Comparison of ENCODE assay signal across 22 mouse cellular contexts in the genomic region with DNA sequence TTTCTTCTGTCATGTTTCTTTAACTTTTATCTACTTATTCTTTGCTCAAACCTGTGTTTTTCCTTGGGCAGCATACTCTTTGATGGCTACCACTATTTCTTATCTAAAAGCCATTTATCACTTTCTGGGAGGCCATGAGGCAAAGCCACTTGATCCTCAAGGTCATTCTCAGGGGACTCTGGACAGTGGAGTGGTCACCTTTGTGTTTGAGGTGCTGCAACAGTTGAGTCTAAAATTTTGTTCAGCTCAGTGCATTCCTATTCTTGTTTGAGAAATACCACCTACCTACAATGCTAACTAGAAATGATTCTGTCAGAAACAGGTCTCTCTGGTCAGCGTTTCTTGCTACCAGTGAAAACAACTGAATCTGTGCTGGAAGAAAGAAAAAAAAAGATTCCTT.
DNase-seq lines count a peak whose midpoint lies in the region; ATAC-seq lines count a peak whose summit lies in the region.
"Had no signal": no experiment of that assay in that cellular context is flagged by ENCODE, and none has a peak within 500 bp of the region (broad histone marks: within the 10 kb centered on the region; RNA-seq: fewer than 3 reads in every experiment).

No protein-coding gene starts in this region.

- 0 out of 2 replicates have a peak overlapping the region, but pooled peaks have one; percentile 16 for H3K27ac ChIP-seq in heart, embryonic 16.5 days (ENCODE audit: low read length)
- no peak overlapping the region for H3K27ac ChIP-seq in heart, embryonic 11.5 days (ENCODE audit: low read depth, low read length)
- H3K27ac ChIP-seq: embryonic facial prominence, embryonic 13.5 days; gastrocnemius, adult 2 months had no signal

- H3K4me3 ChIP-seq in heart, embryonic 16.5 days (ENCODE audit: low read length) = no peak overlapping the region
- H3K4me3 ChIP-seq in heart, embryonic 11.5 days (ENCODE audit: low read depth, low read length) = no peak overlapping the region
- H3K4me3 ChIP-seq: embryonic facial prominence, embryonic 13.5 days; gastrocnemius, adult 2 months; heart, embryonic 12.5 days had no signal

- WGBS in heart, embryonic 16.5 days = 27% methylated on average over 1 of the region's 1 CpGs
- 35% methylated on average over 1 of the region's 1 CpGs for WGBS in heart, embryonic 11.5 days (ENCODE audit: insufficient replicate concordance)

- no peaks in the 10 kb centered on the region for H3K9me3 ChIP-seq in heart, embryonic 16.5 days (replicated peaks; ENCODE audit: control insufficient read depth, low read length)
- no peaks in the 10 kb centered on the region for H3K9me3 ChIP-seq in heart, embryonic 11.5 days (replicated peaks; ENCODE audit: control insufficient read depth, low read length)
- H3K9me3 ChIP-seq: embryonic facial prominence, embryonic 13.5 days; heart, embryonic 12.5 days had no signal

- no peak for ATAC-seq in heart, embryonic 16.5 days (replicated peaks; ENCODE audit: extremely low read depth, insufficient read depth, low FRiP score)
- no peak for ATAC-seq in heart, embryonic 11.5 days (replicated peaks; ENCODE audit: insufficient number of reproducible peaks, low FRiP score, low TSS enrichment)
- ATAC-seq: forebrain, embryonic 14.5 days; hindbrain, embryonic 16.5 days; inflammation-experienced regulatory T-cells, adult 6 months; intestine, postnatal 0 days had no signal

- peaks cover 3% of the 10 kb centered on the region; the same call in 1 of the 2 replicates for H3K4me1 ChIP-seq in heart, embryonic 16.5 days (ENCODE audit: control insufficient read depth, insufficient read depth, low read length)
- no peaks in the 10 kb centered on the region; the same call in 1 of the 2 replicates for H3K4me1 ChIP-seq in heart, embryonic 11.5 days (ENCODE audit: control insufficient read depth, insufficient read depth, low read length)

- DNase-seq in adrenal gland, adult 8-10 months = peak; percentile 34
- DNase-seq in adrenal gland, adult 18-20 months (ENCODE audit: low spot score in 2 of 2) = no peak
- DNase-seq in Muller cell, postnatal 12 days (ENCODE audit: inconsistent ontology term) = peak; percentile 16
- peak; percentile 12 for DNase-seq in adrenal gland, postnatal 10 days
- DNase-seq in cerebellum, adult 18-20 months = no peak
- DNase-seq in embryo, embryonic 11 days = no peak
- DNase-seq: cerebellum, adult 11 months; cerebellum, adult 9-10 months; cerebellum, postnatal 25 days; gastrocnemius, adult 2 months; gastrocnemius, postnatal 25 days; heart, postnatal 10 days; kidney, adult 8-10 months had no signal

- H3K9ac ChIP-seq in heart, embryonic 16.5 days (ENCODE audit: low read length) = no peak overlapping the region
- no peak overlapping the region for H3K9ac ChIP-seq in heart, embryonic 11.5 days (ENCODE audit: low read depth, low read length)
- H3K9ac ChIP-seq: embryonic facial prominence, embryonic 13.5 days; heart, embryonic 12.5 days had no signal

- peaks cover 12% of the 10 kb centered on the region for H3K36me3 ChIP-seq in heart, embryonic 16.5 days (ENCODE audit: control insufficient read depth, insufficient read depth)
- H3K36me3 ChIP-seq in heart, embryonic 11.5 days (ENCODE audit: control insufficient read depth, insufficient read depth, low read length) = peaks cover 5% of the 10 kb centered on the region; the same call in 1 of the 2 replicates

- H3K27me3 ChIP-seq in heart, embryonic 16.5 days (ENCODE audit: control insufficient read depth, insufficient read depth, low read length) = no peaks in the 10 kb centered on the region
- H3K27me3 ChIP-seq in heart, embryonic 11.5 days (ENCODE audit: control insufficient read depth, insufficient read depth, low read length) = no peaks in the 10 kb centered on the region
- H3K27me3 ChIP-seq: CH12.LX; embryonic facial prominence, embryonic 13.5 days; heart, embryonic 12.5 days had no signal

- H3K4me2 ChIP-seq in heart, embryonic 16.5 days (ENCODE audit: low read depth, low read length) = no peak overlapping the region
- no peak overlapping the region for H3K4me2 ChIP-seq in heart, embryonic 11.5 days
- H3K4me2 ChIP-seq: embryonic facial prominence, embryonic 13.5 days; heart, embryonic 12.5 days had no signal

Comparison
In these comparisons a context has a peak if more than half of its experiments do, and no peak if none do; other contexts are left out.
1. DNase-seq: peak in adrenal gland, adult 8-10 months (single experiment), Muller cell, postnatal 12 days (single experiment) and adrenal gland, postnatal 10 days (single experiment); none in adrenal gland, adult 18-20 months (0 of 2), cerebellum, adult 18-20 months (0 of 2) and embryo, embryonic 11 days (single experiment).